Mouse (Mus musculus) liver, postnatal 0 days (tissue): ENCODE measurements around the gene Lama2. TPM values are rescaled to one million over a fixed set of nuclear protein-coding genes. Genes with fewer than 3 reads are reported as not detected.

Source experiments
- ATAC-seq: fragments of 200-750 bp; cut with Nextera tagmentation; 2 replicates; pipeline ENCODE4 v1.8.0; 2017; ENCODE audit warnings: mild to moderate bottlenecking, moderate library complexity
- DNase-seq: peaks from one replicate; pipeline ENCODE4 v3.0.0-alpha.2; 2016
- H3K27ac ChIP-seq: fragments of 300-500 bp; sonication (generic); 2 replicates; pipeline ENCODE4 v1.5.1; 2014; ENCODE audit warnings: antibody characterized with exemption, moderate library complexity, mild to moderate bottlenecking, low read depth
- H3K27me3 ChIP-seq: fragments of 300-500 bp; sonication (generic); 2 replicates; pipeline ENCODE4 v1.6.1; 2014; ENCODE audit warnings: low read length, control low read depth, mixed read lengths; ENCODE audit not compliant: insufficient read depth
- H3K36me3 ChIP-seq: fragments of 300-500 bp; sonication (generic); replicated peaks from 2 replicates; pipeline ENCODE4 v1.6.1; 2014; ENCODE audit warnings: mild to moderate bottlenecking, control low read depth, low read length, moderate library complexity, mixed read lengths; ENCODE audit not compliant: insufficient read depth
- H3K4me1 ChIP-seq: fragments of 300-500 bp; sonication (generic); 2 replicates; pipeline ENCODE4 v1.6.1; 2014; ENCODE audit warnings: antibody characterized with exemption, mild to moderate bottlenecking, control low read depth; ENCODE audit not compliant: insufficient read depth
- H3K4me2 ChIP-seq: fragments of 300-500 bp; sonication (generic); 2 replicates; pipeline ENCODE4 v1.6.1; 2014; ENCODE audit warnings: low read depth, mild to moderate bottlenecking, low read length, moderate library complexity, mixed read lengths
- H3K4me3 ChIP-seq: fragments of 300-500 bp; sonication (generic); 2 replicates; pipeline ENCODE4 v1.5.1; 2014; ENCODE audit warnings: low read depth, low read length
- H3K9ac ChIP-seq: fragments of 300-500 bp; sonication (generic); replicated peaks from 2 replicates; pipeline ENCODE4 v1.6.1; 2014; ENCODE audit warnings: mild to moderate bottlenecking, moderate library complexity
- H3K9me3 ChIP-seq: fragments of 300-500 bp; sonication (generic); 2 replicates; pipeline ENCODE4 v1.6.1; 2016; ENCODE audit warnings: mild to moderate bottlenecking, control low read depth, low read length, mixed read lengths
- CTCF ChIP-seq: sonication (generic); IDR thresholded peaks from 2 replicates; pipeline ENCODE4 v1.5.1; 2016; ENCODE audit warnings: antibody characterized with exemption, low read depth
- EP300 ChIP-seq: IDR thresholded peaks from 2 replicates; pipeline ENCODE4 v1.6.1; 2016; ENCODE audit warnings: antibody characterized with exemption, low read depth, mild to moderate bottlenecking
- WGBS: fragments of 180-500 bp; shearing (Covaris S2); extraction: QIAGEN DNeasy Blood & Tissue Kit; methylation state at CpG from one replicate; pipeline ENCODE4 v1.1.7; 2014; ENCODE audit not compliant: insufficient replicate concordance; 5-methylcytosine and 5-hydroxymethylcytosine counted together
- polyA plus RNA-seq: library from polyadenylated mRNA; unstranded; fragments of >200 nt; fragmentation: Nextera tagmentation; extraction: Ambion mirVana; gene quantifications from 2 replicates; pipeline ENCODE4 v1.2.1, GENCODE M21; 2015

The Lama2 gene
- 0.86 and 1.0 TPM in 2 replicates for polyA plus RNA-seq

DNA sequence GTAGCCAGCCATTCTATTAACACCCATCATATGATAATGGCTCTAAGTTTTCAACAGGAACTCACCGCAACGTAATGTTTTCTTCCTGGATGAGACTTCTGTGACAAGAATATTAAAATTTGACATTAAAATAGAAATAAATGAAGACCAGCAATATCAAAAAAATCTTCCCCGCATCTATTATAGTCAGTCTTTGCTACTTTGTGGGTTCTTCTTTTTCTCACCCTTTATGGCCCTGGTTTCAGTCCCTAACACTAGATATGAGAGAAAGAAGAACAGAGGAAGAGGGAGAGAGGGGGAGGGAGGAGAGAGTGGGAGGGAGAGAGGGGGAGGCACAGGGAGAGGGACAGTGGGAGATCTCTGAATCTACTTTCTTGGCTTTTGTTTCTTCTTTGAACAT is at the start of gene Lama2:
TSS of gene Lama2 (minus strand) at position 101 of the 400 bp plus-strand sequence.
- ATAC-seq (no peak), DNase-seq (no peak)
- TF ChIP-seq EP300: no peak
- TF ChIP-seq CTCF: no peak
- H3K9me3 ChIP-seq: no peaks in the 10 kb centered on the region
- no peak within 1 kb of the TSS for H3K9ac ChIP-seq
- 87% methylated on average over 3 of the region's 3 CpGs for WGBS
- no peak within 1 kb of the TSS for H3K4me2 ChIP-seq
- no peak within 1 kb of the TSS for H3K4me3 ChIP-seq
- no peaks in the 10 kb centered on the region for H3K36me3 ChIP-seq
- H3K27ac ChIP-seq: no peak within 1 kb of the TSS
- no peaks in the 10 kb centered on the region for H3K4me1 ChIP-seq
- no peaks in the 10 kb centered on the region for H3K27me3 ChIP-seq

DNA sequence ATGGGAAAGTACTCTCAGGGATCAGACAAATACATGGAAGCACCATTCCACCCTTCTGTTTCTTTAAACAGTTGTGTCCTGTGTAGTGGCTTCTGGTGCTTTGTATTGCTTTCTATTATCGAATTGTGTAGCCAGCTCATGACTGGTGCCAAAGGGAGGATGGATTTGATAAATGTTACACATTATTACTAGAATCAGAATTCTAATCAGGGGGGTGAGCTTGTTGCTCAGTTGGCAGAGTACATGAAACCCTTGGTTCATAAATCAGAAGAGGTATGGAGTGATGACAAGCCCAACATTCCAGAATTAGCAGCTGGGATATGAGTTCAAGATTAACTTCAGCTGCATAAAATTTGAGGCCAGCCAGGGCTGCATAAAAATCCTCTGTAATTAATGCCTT is 44.8 kb upstream of the Lama2 start:
- H3K27ac ChIP-seq: no peak overlapping the region
- DNase-seq (no peak), ATAC-seq (no peak)
- no peaks in the 10 kb centered on the region for H3K4me1 ChIP-seq
- no peaks in the 10 kb centered on the region for H3K36me3 ChIP-seq
- no peaks in the 10 kb centered on the region for H3K27me3 ChIP-seq
- TF ChIP-seq EP300 (no peak), CTCF (no peak)
- H3K4me3 ChIP-seq: no peak overlapping the region
- 59% methylated on average over 1 of the region's 1 CpGs for WGBS
- H3K9me3 ChIP-seq: no peaks in the 10 kb centered on the region
- H3K9ac ChIP-seq: no peak overlapping the region
- no peak overlapping the region for H3K4me2 ChIP-seq

DNA sequence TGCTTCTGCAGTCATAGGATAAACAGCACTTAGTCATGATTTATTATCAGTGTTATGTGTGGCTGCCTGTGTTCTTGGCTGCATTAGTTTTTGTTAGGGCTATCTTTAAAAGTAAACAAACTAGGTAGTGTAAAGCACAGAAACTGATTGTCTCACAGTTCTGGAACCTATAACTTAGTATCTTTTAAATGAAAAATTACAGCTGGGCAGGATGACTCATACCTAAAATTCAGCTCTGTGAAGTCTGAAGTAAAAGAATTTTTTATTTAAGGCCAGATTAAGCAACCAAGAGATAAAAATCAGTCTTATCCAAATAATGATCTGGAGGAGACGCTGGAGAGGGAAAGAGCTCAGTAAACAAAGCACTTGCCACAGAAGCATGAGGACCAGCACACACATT is 43.8 kb upstream of the Lama2 start:
- 31% methylated on average over 1 of the region's 1 CpGs for WGBS
- TF ChIP-seq CTCF (no peak), EP300 (no peak)
- Histone ChIP-seq H3K4me1 (no peaks in the 10 kb centered on the region), H3K27ac (no peak overlapping the region), H3K9me3 (no peaks in the 10 kb centered on the region), H3K4me2 (no peak overlapping the region), H3K4me3 (no peak overlapping the region), H3K36me3 (no peaks in the 10 kb centered on the region), H3K27me3 (no peaks in the 10 kb centered on the region), H3K9ac (no peak overlapping the region)
- no peak for DNase-seq
- no peak for ATAC-seq

DNA sequence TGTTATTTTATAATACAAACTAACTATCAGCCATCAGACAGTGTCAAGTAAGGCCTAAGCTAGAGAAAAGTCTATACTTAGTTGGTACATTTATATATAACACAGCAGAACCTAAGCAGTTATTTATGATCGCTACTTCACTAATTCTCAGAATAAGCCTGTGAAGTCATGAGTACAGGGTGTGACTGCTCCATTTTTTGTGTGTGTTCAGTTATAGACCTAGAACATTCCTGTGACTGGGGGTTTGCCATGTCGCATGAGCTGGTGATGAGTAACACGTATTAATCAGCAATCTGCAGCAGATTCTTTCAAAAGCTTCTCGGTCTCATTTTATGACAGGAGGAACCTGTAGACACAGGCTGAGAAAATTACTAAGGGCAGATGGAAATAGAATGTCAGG is 34.6 kb upstream of the Lama2 start:
- ATAC-seq (no peak), DNase-seq (no peak)
- no peak for TF ChIP-seq EP300
- TF ChIP-seq CTCF: no peak
- no peaks in the 10 kb centered on the region for H3K36me3 ChIP-seq
- H3K9me3 ChIP-seq: no peaks in the 10 kb centered on the region
- H3K9ac ChIP-seq: no peak overlapping the region
- no peak overlapping the region for H3K4me3 ChIP-seq
- no peaks in the 10 kb centered on the region for H3K4me1 ChIP-seq
- H3K4me2 ChIP-seq: no peak overlapping the region
- no peak overlapping the region for H3K27ac ChIP-seq
- WGBS: 82% methylated on average over 4 of the region's 4 CpGs
- no peaks in the 10 kb centered on the region for H3K27me3 ChIP-seq

DNA sequence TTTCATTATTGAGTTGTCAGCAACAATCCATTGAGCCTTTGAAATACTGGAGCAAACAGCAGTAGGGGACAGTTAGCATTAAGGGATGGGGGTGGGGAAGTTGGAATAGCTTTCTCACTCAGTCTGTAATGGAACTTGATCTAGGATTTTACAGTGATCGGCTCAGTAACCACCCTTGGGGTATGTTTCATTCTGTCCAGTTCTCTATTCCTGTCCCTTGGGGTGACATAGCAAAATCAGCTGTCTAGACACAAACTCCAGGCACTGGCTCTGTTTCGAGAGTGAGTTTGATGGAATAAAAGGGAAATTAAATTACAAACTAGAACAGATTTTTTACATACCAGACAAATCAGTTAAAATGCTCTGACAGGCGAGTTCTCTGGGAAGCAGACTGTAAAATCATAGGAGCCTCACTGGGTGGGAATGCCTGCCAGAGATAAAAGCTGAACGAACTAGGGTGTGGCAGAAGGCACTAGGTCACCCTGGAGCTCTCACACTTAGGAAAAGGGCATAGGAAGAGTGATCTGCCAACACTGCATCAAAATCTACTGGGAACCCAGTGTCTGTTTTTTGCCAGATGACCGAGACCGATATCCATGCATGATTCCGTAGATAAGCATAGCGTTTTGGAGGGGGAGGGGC is 33.3 kb upstream of the Lama2 start:
- H3K4me3 ChIP-seq: no peak overlapping the region
- no peaks in the 10 kb centered on the region for H3K27me3 ChIP-seq
- H3K9ac ChIP-seq: no peak overlapping the region
- DNase-seq (no peak), ATAC-seq (no peak)
- no peaks in the 10 kb centered on the region for H3K4me1 ChIP-seq
- no peaks in the 10 kb centered on the region for H3K36me3 ChIP-seq
- 65% methylated on average over 8 of the region's 8 CpGs for WGBS
- TF ChIP-seq CTCF (no peak), EP300 (no peak)
- no peak overlapping the region for H3K4me2 ChIP-seq
- H3K9me3 ChIP-seq: no peaks in the 10 kb centered on the region
- H3K27ac ChIP-seq: no peak overlapping the region

DNA sequence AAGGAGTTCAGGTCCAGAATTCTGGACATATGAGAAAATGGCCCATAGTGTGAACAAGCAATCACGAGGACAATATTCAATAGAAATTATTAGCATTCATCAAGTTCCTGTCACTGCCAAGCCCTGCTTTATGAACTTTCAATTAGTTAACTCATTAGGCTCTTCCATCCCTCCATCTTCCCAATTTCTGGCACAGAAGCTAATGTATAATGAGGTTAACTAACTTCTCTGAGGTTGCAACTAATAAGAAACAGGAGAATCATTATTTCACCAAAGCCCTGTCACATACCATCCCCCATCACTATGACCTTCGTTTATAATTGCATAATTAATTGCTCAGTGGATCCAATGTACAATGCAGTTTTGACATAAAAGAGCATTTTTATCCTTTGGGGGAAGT is 16.2 kb upstream of the Lama2 start:
- WGBS: 53% methylated on average over 2 of the region's 2 CpGs
- no peaks in the 10 kb centered on the region for H3K9me3 ChIP-seq
- DNase-seq (no peak), ATAC-seq (no peak)
- H3K4me1 ChIP-seq: no peaks in the 10 kb centered on the region
- H3K4me3 ChIP-seq: no peak overlapping the region
- no peaks in the 10 kb centered on the region for H3K27me3 ChIP-seq
- H3K36me3 ChIP-seq: no peaks in the 10 kb centered on the region
- H3K9ac ChIP-seq: no peak overlapping the region
- TF ChIP-seq EP300 (no peak), CTCF (no peak)
- H3K27ac ChIP-seq: no peak overlapping the region
- H3K4me2 ChIP-seq: no peak overlapping the region
